Mouse (Mus musculus) embryonic facial prominence, embryonic 13.5 days (tissue): ENCODE measurements at regions not wholly inside any gene's neighbourhood (a gene's known extent, or its start where the extent isn't known, plus 50 kb on each side); places are given as distances from the start of the nearest gene placed in this dataset.

Source experiments
- ATAC-seq: fragments of 200-750 bp; cut with Nextera tagmentation; 2 replicates; pipeline ENCODE4 v1.8.0; 2017; ENCODE audit warnings: low read depth; ENCODE audit not compliant: insufficient number of reproducible peaks, insufficient read depth, low FRiP score, low TSS enrichment
- H3K27ac ChIP-seq: fragments of 300-500 bp; sonication (generic); 2 replicates; pipeline ENCODE4 v1.5.1; 2015; ENCODE audit warnings: moderate library complexity, mild to moderate bottlenecking, inconsistent platforms
- H3K27me3 ChIP-seq: fragments of 300-500 bp; sonication (generic); 2 replicates; pipeline ENCODE4 v1.6.1; 2015; ENCODE audit warnings: mild to moderate bottlenecking, inconsistent platforms
- H3K36me3 ChIP-seq: fragments of 300-500 bp; sonication (generic); 2 replicates; pipeline ENCODE4 v1.6.1; 2015; ENCODE audit warnings: mild to moderate bottlenecking, inconsistent platforms
- H3K4me1 ChIP-seq: fragments of 300-500 bp; sonication (generic); 2 replicates; pipeline ENCODE4 v1.6.1; 2015; ENCODE audit warnings: inconsistent platforms
- H3K4me2 ChIP-seq: fragments of 300-500 bp; sonication (generic); 2 replicates; pipeline ENCODE4 v1.6.1; 2015; ENCODE audit warnings: moderate library complexity, mild to moderate bottlenecking, inconsistent platforms
- H3K4me3 ChIP-seq: fragments of 300-500 bp; sonication (generic); 2 replicates; pipeline ENCODE4 v1.5.1; 2015; ENCODE audit warnings: mild to moderate bottlenecking, inconsistent platforms
- H3K9ac ChIP-seq: fragments of 300-500 bp; sonication (generic); 2 replicates; pipeline ENCODE4 v1.6.1; 2015; ENCODE audit warnings: mild to moderate bottlenecking, inconsistent platforms
- H3K9me3 ChIP-seq: fragments of 300-500 bp; sonication (generic); 2 replicates; pipeline ENCODE4 v1.6.1; 2016; ENCODE audit warnings: inconsistent platforms
- WGBS: fragments of 180-500 bp; shearing (Covaris S2); methylation state at CpG from one replicate; pipeline ENCODE4 v1.1.7; 2015; ENCODE audit warnings: mixed read lengths; 5-methylcytosine and 5-hydroxymethylcytosine counted together

- 81% methylated on average over 2 of the region's 2 CpGs for WGBS
- Histone ChIP-seq H3K27me3 (no peaks in the 10 kb centered on the region), H3K4me2 (no peak overlapping the region)
These were observed 133.2 kb downstream of the Lpin1 start for GRCm38 (mm10) chr12:16477572-16477971.

GRCm38 (mm10) chr12:16474361-16475080, 136.2 kb downstream of the Lpin1 start:
- H3K4me1 ChIP-seq, result no peaks in the 10 kb centered on the region
- WGBS, result 76% methylated on average over 4 of the region's 4 CpGs
- H3K36me3 ChIP-seq, result no peaks in the 10 kb centered on the region
- H3K4me3 ChIP-seq, result no peak overlapping the region
- H3K9ac ChIP-seq, result no peak overlapping the region
- H3K9me3 ChIP-seq, result no peaks in the 10 kb centered on the region
- H3K27ac ChIP-seq, result no peak overlapping the region
- H3K27me3 ChIP-seq, result no peaks in the 10 kb centered on the region
- no peak for ATAC-seq
- H3K4me2 ChIP-seq, result no peak overlapping the region

More at GRCm38 (mm10) chr12:16477572-16477971, 133.2 kb downstream of the Lpin1 start:
- Histone ChIP-seq H3K4me1 (no peaks in the 10 kb centered on the region), H3K4me3 (no peak overlapping the region), H3K27ac (no peak overlapping the region), H3K9ac (no peak overlapping the region), H3K36me3 (no peaks in the 10 kb centered on the region), H3K9me3 (no peaks in the 10 kb centered on the region)
- no peak for ATAC-seq

GRCm38 (mm10) chr12:16457419-16457818, 153.3 kb downstream of the Lpin1 start:
- Histone ChIP-seq H3K36me3 (no peaks in the 10 kb centered on the region), H3K27me3 (no peaks in the 10 kb centered on the region), H3K4me2 (no peak overlapping the region), H3K4me3 (no peak overlapping the region), H3K27ac (peak overlapping the region; percentile 77; the same call in 1 of the 2 replicates), H3K9me3 (no peaks in the 10 kb centered on the region), H3K9ac (no peak overlapping the region), H3K4me1 (0 out of 2 replicates have a peak, but pooled peaks cover 2% of the 10 kb centered on the region)
- WGBS, result 39% methylated on average over 6 of the region's 6 CpGs
- 0 out of 2 replicates have a peak, but pooled peaks have one; percentile 37 for ATAC-seq

- Histone ChIP-seq H3K4me1 (no peaks in the 10 kb centered on the region), H3K4me2 (no peak overlapping the region), H3K27me3 (no peaks in the 10 kb centered on the region), H3K9ac (no peak overlapping the region), H3K36me3 (no peaks in the 10 kb centered on the region), H3K27ac (no peak overlapping the region), H3K9me3 (0 out of 2 replicates have a peak, but pooled peaks cover 5% of the 10 kb centered on the region), H3K4me3 (no peak overlapping the region)
- no peak for ATAC-seq
- WGBS, result 46% methylated on average over 3 of the region's 3 CpGs
These were observed 159.9 kb downstream of the Lpin1 start for GRCm38 (mm10) chr12:16450771-16451435.

GRCm38 (mm10) chr12:16438717-16439116, 172.0 kb downstream of the Lpin1 start:
- Histone ChIP-seq H3K27ac (0 out of 2 replicates have a peak overlapping the region, but pooled peaks have one; percentile 1), H3K4me1 (no peaks in the 10 kb centered on the region), H3K4me2 (no peak overlapping the region), H3K36me3 (no peaks in the 10 kb centered on the region), H3K9ac (no peak overlapping the region), H3K9me3 (0 out of 2 replicates have a peak, but pooled peaks cover 2% of the 10 kb centered on the region), H3K27me3 (no peaks in the 10 kb centered on the region; the same call in 1 of the 2 replicates), H3K4me3 (no peak overlapping the region)
- 52% methylated on average over 5 of the region's 5 CpGs for WGBS
- no peak for ATAC-seq

GRCm38 (mm10) chr12:16436961-16437360, 173.8 kb downstream of the Lpin1 start:
- 98% methylated on average over 1 of the region's 1 CpGs for WGBS
- no peak overlapping the region for H3K4me3 ChIP-seq
- H3K4me1 ChIP-seq, result no peaks in the 10 kb centered on the region
- H3K27me3 ChIP-seq, result no peaks in the 10 kb centered on the region; the same call in 1 of the 2 replicates
- 0 out of 2 replicates have a peak, but pooled peaks cover 2% of the 10 kb centered on the region for H3K9me3 ChIP-seq
- H3K4me2 ChIP-seq, result no peak overlapping the region
- no peak overlapping the region for H3K9ac ChIP-seq
- no peak overlapping the region for H3K27ac ChIP-seq
- no peak for ATAC-seq
- no peaks in the 10 kb centered on the region for H3K36me3 ChIP-seq

GRCm38 (mm10) chr12:16436255-16436654, 174.5 kb downstream of the Lpin1 start:
- H3K27me3 ChIP-seq, result no peaks in the 10 kb centered on the region; the same call in 1 of the 2 replicates
- 84% methylated on average over 1 of the region's 1 CpGs for WGBS
- ATAC-seq, result no peak
- H3K9me3 ChIP-seq, result 0 out of 2 replicates have a peak, but pooled peaks cover 2% of the 10 kb centered on the region
- no peaks in the 10 kb centered on the region for H3K4me1 ChIP-seq
- H3K4me2 ChIP-seq, result no peak overlapping the region
- no peak overlapping the region for H3K27ac ChIP-seq
- H3K9ac ChIP-seq, result no peak overlapping the region
- no peak overlapping the region for H3K4me3 ChIP-seq
- H3K36me3 ChIP-seq, result no peaks in the 10 kb centered on the region

- WGBS, result 79% methylated on average over 1 of the region's 1 CpGs
- no peak overlapping the region for H3K27ac ChIP-seq
These were observed 176.0 kb downstream of the Lpin1 start for GRCm38 (mm10) chr12:16434739-16435138.

GRCm38 (mm10) chr12:16434225-16434624, 176.5 kb downstream of the Lpin1 start:
- Histone ChIP-seq H3K9me3 (0 out of 2 replicates have a peak, but pooled peaks cover 2% of the 10 kb centered on the region), H3K27me3 (no peaks in the 10 kb centered on the region; the same call in 1 of the 2 replicates), H3K36me3 (no peaks in the 10 kb centered on the region), H3K27ac (no peak overlapping the region), H3K9ac (no peak overlapping the region), H3K4me2 (no peak overlapping the region), H3K4me3 (no peak overlapping the region), H3K4me1 (no peaks in the 10 kb centered on the region)
- WGBS, result 82% methylated on average over 1 of the region's 1 CpGs
- ATAC-seq, result no peak

More at GRCm38 (mm10) chr12:16434739-16435138, 176.0 kb downstream of the Lpin1 start:
- Histone ChIP-seq H3K9ac (no peak overlapping the region), H3K4me2 (no peak overlapping the region), H3K27me3 (no peaks in the 10 kb centered on the region; the same call in 1 of the 2 replicates), H3K4me1 (no peaks in the 10 kb centered on the region), H3K9me3 (0 out of 2 replicates have a peak, but pooled peaks cover 2% of the 10 kb centered on the region), H3K4me3 (no peak overlapping the region), H3K36me3 (no peaks in the 10 kb centered on the region)
- ATAC-seq, result no peak

GRCm38 (mm10) chr12:16425980-16426379, 184.8 kb downstream of the Lpin1 start:
- H3K4me1 ChIP-seq, result no peaks in the 10 kb centered on the region
- no peak overlapping the region for H3K4me2 ChIP-seq
- ATAC-seq, result no peak
- no peak overlapping the region for H3K4me3 ChIP-seq
- 77% methylated on average over 5 of the region's 5 CpGs for WGBS
- H3K27me3 ChIP-seq, result no peaks in the 10 kb centered on the region
- H3K9ac ChIP-seq, result no peak overlapping the region
- no peak overlapping the region for H3K27ac ChIP-seq
- no peaks in the 10 kb centered on the region for H3K36me3 ChIP-seq
- H3K9me3 ChIP-seq, result no peaks in the 10 kb centered on the region

GRCm38 (mm10) chr12:16424526-16424925, 186.2 kb downstream of the Lpin1 start:
- no peaks in the 10 kb centered on the region for H3K9me3 ChIP-seq
- H3K4me2 ChIP-seq, result no peak overlapping the region
- H3K27me3 ChIP-seq, result no peaks in the 10 kb centered on the region
- no peak overlapping the region for H3K27ac ChIP-seq
- no peak for ATAC-seq
- H3K9ac ChIP-seq, result no peak overlapping the region
- WGBS, result 81% methylated on average over 4 of the region's 4 CpGs
- H3K4me1 ChIP-seq, result no peaks in the 10 kb centered on the region
- no peak overlapping the region for H3K4me3 ChIP-seq
- H3K36me3 ChIP-seq, result no peaks in the 10 kb centered on the region
